Mouse (Mus musculus) c-Kit-positive CD71-negative TER-119-negative erythroid progenitor cells, embryonic 14.5 days (primary cell): ENCODE data around the gene Chrnb4.

Experiments
- DNase-seq: peaks from one replicate; pipeline ENCODE4 v3.0.0-alpha.2; 2013; ENCODE audit warnings: low read depth

Gene Chrnb4

GRCm38 (mm10) chr9:55048211-55048880 lies at the start of gene Chrnb4:
Chrnb4 (minus strand) TSS chr9:55048779.
- DNase-seq = no peak

DNA sequence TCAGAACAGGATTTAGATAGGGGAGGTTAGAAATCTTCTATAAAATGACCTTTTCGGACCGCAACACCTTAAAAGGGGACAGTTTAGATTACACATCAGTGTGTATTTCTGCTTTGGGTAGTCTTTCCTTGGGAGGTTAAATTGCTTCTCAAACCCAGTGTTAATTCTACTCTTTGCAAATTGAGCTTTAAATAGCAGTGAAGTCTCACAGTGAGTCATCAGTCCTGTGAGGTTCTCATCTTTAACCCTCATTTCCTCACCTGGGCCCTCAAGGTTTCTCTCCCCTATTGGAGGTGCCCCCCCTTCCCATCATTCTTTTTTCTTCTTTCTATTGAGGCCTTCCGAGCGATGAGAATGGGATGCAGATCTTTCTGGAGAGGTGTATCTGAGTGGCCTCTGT lies 48.3 kb upstream of the Chrnb4 start:
- no peak for DNase-seq

DNA sequence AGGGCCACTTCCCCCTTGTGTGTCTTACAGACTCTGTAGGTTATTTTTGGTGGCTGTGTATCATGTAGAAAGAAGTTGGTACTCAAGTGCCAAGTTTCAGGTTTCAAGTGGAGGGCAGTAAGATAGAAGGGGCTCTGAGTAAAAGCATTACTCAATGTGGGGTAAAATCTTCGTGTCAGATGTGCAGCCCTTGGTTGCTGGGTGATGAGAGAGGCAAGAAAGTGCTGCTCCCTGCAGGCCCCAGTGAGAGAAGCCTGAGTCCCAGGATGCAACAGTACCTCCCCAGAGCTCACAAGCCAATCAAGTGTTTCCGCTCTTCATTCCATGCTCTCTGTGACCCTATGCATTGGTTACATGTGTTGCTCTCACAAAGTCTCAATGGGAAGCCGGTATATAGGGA lies 47.5 kb upstream of the Chrnb4 start:
- DNase-seq = no peak

DNA sequence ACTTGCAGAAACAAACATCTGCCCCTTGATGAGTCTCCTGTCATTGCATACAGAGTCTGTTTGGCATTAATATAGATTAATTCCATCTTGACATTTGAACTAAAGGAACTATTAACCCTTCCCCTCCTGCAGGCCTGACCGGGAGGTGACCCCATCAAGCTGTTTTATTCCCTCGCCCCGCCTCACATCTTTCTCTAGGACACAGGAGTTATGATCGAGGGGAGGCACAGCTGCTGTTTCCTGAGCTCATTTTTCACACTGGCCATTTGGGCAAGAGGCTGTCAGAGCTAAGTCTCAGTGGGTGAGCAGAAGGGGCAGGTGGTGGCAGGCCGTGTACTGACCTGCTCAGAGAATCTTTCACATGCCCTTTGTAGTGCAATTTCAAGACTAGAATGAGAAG lies 41.6 kb upstream of the Chrnb4 start:
- no peak for DNase-seq

DNA sequence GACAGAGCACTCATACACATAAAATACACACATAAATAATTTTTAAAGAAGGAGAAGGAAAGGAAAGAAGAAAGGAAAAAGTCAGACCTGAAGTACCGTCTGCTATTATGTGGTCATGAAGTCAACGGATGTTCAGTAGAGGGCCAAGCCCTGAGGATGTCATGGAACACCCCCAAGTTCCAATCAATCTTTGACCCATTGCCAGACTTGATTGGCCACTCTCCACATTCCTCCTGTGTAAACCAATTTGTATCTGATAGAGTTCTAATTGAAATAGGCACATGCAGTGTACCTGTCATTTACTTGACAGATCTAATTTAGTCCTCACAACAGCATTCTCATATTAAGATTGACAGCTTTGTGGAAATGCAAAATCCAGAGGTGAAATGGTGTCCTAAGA lies 40.6 kb upstream of the Chrnb4 start:
- no peak for DNase-seq

- no peak for DNase-seq
These were observed 34.8 kb upstream of the Chrnb4 start for GRCm38 (mm10) chr9:55083154-55083913.

GRCm38 (mm10) chr9:55067965-55068265 lies 19.3 kb upstream of the Chrnb4 start:
- DNase-seq = no peak

DNA sequence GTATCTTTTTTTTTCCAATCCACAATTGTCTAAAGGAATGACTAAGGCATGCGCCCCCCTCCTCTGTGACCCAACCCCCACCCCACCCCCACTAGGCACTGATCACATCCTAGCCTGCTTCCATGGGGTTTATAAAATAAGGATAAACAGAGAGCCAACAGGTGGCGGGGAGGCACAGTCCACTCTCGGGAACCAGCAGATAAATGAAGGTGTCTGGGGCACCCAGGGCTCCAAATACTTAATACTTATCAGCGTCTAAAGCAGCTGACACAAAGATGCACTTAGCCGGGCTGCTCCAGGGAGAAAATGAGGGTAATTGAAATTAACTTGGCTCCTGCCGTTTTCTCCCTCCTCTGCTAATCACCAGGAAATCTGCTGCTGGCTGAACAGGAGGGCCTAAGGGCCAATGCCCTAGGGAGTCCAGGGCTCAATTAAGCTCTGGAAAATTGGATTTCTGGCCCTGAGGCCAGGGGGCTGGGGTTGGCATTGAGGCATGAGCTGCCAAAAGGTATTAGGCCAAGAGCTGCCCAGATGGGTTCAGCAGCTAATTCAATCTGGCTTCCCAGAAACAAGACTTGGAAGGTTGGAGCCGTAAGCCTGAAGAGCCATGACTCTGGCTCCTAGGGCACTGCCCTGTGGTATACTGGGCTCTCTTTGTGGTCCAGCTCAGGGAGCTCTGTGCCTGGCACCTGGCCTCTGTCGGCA lies 18.8 kb upstream of the Chrnb4 start:
- DNase-seq = no peak

DNA sequence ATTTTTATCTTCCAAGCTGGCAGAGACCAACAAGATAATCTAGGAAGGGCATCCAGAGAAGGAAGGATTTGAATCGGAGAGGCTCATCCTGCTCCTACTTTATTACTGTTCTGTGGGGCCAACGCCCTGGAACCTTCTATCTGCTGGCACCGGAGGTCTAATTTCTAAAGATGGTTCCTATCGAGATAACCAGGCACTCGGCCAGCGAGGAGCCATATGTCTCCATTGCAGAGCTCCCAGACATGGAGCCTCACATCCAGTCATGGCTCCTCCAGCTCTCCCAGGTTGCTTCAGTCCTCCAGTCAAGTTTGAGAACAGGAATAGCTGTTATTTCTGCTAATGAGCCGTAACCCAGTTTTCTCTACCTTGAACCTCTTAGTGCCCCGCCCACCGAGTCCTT lies 16.7 kb upstream of the Chrnb4 start:
- no peak for DNase-seq

GRCm38 (mm10) chr9:55058067-55058466 lies 9.5 kb upstream of the Chrnb4 start:
- DNase-seq = no peak

DNA sequence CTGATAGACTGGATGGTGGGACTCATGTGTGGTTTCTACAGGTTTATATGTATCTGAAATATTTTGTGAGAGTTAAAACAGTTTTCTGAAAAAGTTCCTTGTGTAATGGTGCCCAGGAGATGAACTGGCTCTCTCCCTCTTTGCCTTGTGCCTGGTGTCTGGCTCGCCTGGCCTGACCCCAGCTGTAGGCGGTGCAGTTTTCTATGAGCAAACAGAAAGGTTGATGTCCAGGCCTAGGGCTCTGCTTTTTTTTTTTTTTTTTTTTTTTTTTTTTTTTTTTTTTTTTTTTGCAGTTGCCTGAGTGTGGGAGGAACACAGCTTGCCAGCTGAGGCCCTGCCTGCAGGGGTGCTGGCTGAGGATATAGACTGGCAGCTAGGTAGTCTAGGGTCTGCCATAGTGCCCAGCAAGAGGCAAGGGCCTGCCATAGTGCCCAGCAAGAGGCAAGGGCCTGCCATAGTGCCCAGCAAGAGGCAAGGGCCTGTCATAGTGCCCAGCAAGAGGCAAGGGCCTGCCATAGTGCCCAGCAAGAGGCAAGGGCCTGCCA lies 6.9 kb upstream of the Chrnb4 start:
- DNase-seq = no peak

DNA sequence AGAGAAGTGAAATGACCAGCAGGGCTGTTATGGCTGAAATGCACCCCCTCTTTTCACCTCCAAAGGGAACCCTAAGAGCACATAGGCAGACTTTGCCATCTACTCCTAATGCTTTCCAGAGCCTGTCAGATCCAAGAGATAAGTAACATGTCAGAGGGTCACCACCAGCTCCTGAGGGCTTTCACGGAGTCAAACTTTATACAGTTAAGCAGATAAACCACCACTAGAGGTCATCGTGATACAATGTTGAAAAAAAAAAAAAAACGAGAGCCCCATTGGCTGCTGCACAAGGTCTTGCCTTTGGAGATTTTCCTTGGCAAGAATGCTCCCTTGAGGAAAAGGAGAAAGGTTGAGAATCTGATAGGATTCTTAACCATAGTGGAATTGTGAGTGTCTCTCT lies 1.8 kb downstream of the Chrnb4 start:
- no peak for DNase-seq

- no peak for DNase-seq
These were observed 3.6 kb downstream of the Chrnb4 start for GRCm38 (mm10) chr9:55045001-55045400.

DNA sequence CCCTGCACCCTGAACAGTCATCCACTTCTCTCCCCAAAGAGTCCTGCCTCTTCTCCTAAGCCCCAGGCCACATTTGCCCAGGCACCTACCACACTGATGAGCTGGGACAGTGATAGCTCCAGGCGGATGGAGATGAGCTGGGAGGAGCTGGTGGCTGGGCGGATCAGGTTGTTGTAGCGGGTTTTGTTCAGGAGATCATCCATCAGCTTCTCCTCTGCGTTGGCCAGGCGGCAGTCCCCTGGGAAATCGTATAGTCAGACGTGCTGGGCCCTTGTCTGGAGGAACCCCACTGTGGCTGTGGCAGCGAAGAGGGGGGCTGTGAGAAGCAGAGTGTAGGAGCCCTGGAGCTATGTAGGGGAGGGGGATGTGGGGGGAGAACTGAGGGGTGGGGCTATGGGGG lies 4.9 kb downstream of the Chrnb4 start:
- DNase-seq = no peak

DNA sequence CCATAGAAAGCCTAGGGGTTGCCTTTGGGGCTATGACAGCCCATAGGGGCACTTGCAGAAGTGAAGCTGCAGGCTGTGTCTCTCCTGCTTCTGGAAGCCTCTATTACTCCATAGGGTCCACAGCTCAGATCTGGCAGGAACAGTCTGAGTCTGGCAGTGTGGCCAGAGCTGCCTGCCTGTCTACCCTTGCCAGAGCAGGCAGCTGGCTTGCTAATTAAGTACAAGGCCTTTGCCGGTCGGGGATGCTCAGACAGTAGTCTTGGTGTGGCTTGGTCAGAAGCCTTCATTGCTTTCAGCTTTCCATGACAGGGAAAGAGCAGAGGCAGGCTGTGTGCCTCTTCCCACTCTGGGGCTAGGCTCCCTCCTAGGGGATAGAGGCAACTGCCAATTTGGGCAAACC lies 7.2 kb downstream of the Chrnb4 start:
- DNase-seq = no peak

DNA sequence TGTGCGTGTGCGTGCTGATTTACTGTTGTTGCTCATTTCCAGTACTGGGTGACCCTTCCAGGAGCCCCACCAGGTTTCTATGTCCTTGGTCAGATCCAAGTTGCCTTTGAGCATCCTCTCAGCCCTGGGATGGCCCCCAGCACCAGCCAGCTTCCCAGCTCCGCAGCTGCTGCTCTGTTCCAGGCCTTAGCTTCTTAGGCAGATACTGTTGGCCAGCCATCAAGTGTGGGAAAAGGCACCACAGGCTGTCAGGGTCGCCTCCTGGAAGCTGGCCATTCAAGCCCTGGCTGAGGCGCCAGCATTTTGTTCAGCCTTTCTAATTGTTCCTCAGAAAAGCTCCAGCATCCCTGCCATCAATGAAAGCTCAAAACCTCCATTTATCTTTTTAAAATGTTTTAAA lies 8.6 kb downstream of the Chrnb4 start:
- no peak for DNase-seq

DNA sequence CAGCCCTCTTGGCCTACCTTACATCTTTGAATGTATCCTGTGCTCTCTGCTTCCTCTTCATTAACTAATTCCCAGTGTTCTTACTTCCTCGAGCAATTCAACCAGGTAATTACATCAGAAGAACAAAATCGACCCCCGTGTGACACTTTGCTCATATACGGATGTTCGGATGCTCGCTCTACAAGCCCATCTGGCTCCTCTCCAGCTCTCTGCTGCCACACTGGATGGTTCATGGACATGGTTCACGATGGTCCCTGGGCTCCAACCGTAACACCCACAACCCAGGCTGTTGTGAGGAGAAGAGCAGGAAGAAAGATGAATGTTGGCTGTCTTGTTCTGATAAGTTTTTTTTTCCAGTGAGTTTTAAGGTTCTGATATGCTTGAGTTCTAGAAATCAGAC lies 9.6 kb downstream of the Chrnb4 start:
- no peak for DNase-seq

DNA sequence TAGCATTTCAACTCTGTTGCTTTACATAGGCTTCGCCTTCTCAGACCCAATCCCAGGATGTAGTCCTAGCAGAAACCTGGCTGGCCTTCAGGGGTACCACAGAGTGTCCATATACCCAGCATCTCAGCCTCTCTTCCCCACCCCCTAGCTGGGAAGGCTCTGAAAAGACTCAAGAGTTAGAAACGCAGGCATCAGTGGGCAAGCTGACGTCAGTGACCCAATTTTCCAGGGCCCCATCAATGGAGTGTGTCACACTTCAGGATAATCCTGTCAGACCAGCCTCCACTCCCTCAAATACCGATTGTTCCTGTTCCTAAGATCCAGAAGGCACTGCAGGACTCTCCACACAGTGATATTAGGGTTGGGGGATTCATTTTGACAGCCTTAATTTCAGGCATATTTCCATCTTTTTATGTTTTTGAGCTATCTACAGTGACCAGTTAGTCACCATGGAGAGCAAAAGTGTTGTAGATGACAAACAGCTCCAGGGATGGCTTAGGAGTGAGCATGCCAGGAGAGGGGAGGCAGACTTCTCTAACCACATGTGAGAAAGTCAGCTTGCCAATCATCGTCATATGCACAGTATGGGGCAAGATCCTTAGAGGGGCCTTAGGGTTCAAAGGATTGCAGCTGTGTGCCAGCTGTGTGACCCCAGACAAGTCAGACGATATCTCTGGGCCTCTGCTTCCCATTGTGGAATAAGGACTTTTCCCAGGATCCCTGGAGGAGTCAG lies 17.0 kb downstream of the Chrnb4 start:
- DNase-seq = no peak

DNA sequence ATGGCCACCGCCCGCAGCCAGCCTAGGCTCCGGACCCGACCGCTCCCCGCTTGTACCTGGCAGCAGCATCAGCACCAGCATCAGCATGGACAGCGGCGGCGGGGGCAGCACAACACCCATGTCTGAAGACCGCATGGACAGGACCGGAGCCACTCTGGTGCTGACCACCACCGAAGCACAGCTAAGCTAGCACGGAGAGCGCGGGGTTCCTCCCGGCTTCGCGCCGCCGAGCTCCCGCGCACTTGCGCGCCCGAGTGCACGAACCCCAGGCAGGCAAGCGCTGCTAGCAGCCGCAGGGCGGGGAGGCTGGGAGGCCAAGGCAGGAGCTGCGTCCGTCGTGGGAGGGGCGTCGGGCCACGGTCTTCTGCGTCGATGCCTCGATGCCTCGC lies 22.3 kb downstream of the Chrnb4 start, which contains the start of gene Chrna3:
Gene Chrna3 (minus strand): TSS at position 288 of the 389 bp plus-strand sequence.
- no peak for DNase-seq

- DNase-seq = no peak
These were observed 22.9 kb downstream of the Chrnb4 start for GRCm38 (mm10) chr9:55025534-55026274.

- peak; percentile 73 for DNase-seq
These were observed 24.5 kb downstream of the Chrnb4 start for GRCm38 (mm10) chr9:55023902-55024583.
